Mouse (Mus musculus) heart, postnatal 0 days (tissue): ENCODE data around the gene Abhd2. TPM values are rescaled to one million over a fixed set of nuclear protein-coding genes. Genes with fewer than 3 reads are reported as not detected.

ENCODE experiments used
- ATAC-seq: fragments of 200-750 bp; cut with Nextera tagmentation; 2 replicates; pipeline ENCODE4 v1.8.0; 2017; ENCODE audit warnings: low read depth, moderate number of reproducible peaks, moderate library complexity; ENCODE audit not compliant: insufficient read depth
- DNase-seq: peaks from one replicate; pipeline ENCODE4 v3.0.0-alpha.2; 2016; ENCODE audit warnings: low spot score
- H3K27ac ChIP-seq: fragments of 300-500 bp; sonication (generic); 2 replicates; pipeline ENCODE4 v1.5.1; 2014; ENCODE audit warnings: low read depth, mild to moderate bottlenecking
- H3K27me3 ChIP-seq: fragments of 300-500 bp; sonication (generic); 2 replicates; pipeline ENCODE4 v1.6.1; 2014; ENCODE audit warnings: low read length, mixed read lengths; ENCODE audit not compliant: control insufficient read depth, insufficient read depth
- H3K36me3 ChIP-seq: fragments of 300-500 bp; sonication (generic); replicated peaks from 2 replicates; pipeline ENCODE4 v1.6.1; 2014; ENCODE audit warnings: low read length, mixed read lengths; ENCODE audit not compliant: control insufficient read depth, insufficient read depth
- H3K4me1 ChIP-seq: fragments of 300-500 bp; sonication (generic); 2 replicates; pipeline ENCODE4 v1.6.1; 2014; ENCODE audit warnings: antibody characterized with exemption; ENCODE audit not compliant: control insufficient read depth, insufficient read depth
- H3K4me2 ChIP-seq: fragments of 300-500 bp; sonication (generic); 2 replicates; pipeline ENCODE4 v1.6.1; 2014; ENCODE audit warnings: low read depth, mild to moderate bottlenecking, low read length, moderate library complexity
- H3K4me3 ChIP-seq: fragments of 300-500 bp; sonication (generic); 2 replicates; pipeline ENCODE4 v1.5.1; 2014; ENCODE audit warnings: low read depth, low read length
- H3K9ac ChIP-seq: fragments of 300-500 bp; sonication (generic); replicated peaks from 2 replicates; pipeline ENCODE4 v1.6.1; 2014; ENCODE audit warnings: low read depth, low read length, mixed read lengths
- H3K9me3 ChIP-seq: fragments of 300-500 bp; sonication (generic); replicated peaks from 2 replicates; pipeline ENCODE4 v1.6.1; 2016; ENCODE audit warnings: low read length; ENCODE audit not compliant: control insufficient read depth
- CTCF ChIP-seq: IDR thresholded peaks from 2 replicates; pipeline ENCODE4 v1.5.1; 2016; ENCODE audit warnings: antibody characterized with exemption, control low read depth, low read depth
- EP300 ChIP-seq: IDR thresholded peaks from 2 replicates; pipeline ENCODE4 v1.6.1; 2016; ENCODE audit warnings: antibody characterized with exemption, low read depth
- WGBS: fragments of 180-500 bp; shearing (Covaris S2); extraction: QIAGEN DNeasy Blood & Tissue Kit; methylation state at CpG from one replicate; pipeline ENCODE4 v1.1.7; 2014; 5-methylcytosine and 5-hydroxymethylcytosine counted together
- polyA plus RNA-seq: library from polyadenylated mRNA; unstranded; fragments of >200 nt; fragmentation: Nextera tagmentation; extraction: Ambion mirVana; gene quantifications from 2 replicates; pipeline ENCODE4 v1.2.1, GENCODE M21; 2015
- total RNA-seq: library from RNA; depleted of rRNA; stranded (reverse); fragments of >200 nt; gene quantifications from 2 replicates; pipeline ENCODE4 v1.2.3, GENCODE M21; 2014; ENCODE audit warnings: low replicate concordance; rRNA removed

The Abhd2 gene
- total and polyA plus RNA-seq, 2 experiments from 2014 or later, result 4.2 to 16.6 TPM

GRCm38 (mm10) chr7:79414449-79415375 is 141.7 kb downstream of the Abhd2 start:
- Histone ChIP-seq H3K4me2 (no peak overlapping the region), H3K27ac (no peak overlapping the region), H3K36me3 (no peaks in the 10 kb centered on the region; the same call in 1 of the 2 replicates), H3K9me3 (no peaks in the 10 kb centered on the region), H3K4me3 (no peak overlapping the region), H3K9ac (no peak overlapping the region), H3K4me1 (no peaks in the 10 kb centered on the region), H3K27me3 (no peaks in the 10 kb centered on the region)
- ATAC-seq (no peak), DNase-seq (no peak)
- WGBS, result 87% methylated on average over 18 of the region's 18 CpGs
- TF ChIP-seq CTCF (no peak), EP300 (no peak)

Other genes starting within 250 kb of the Abhd2 start
- gene Acan, start 219.7 kb upstream of the Abhd2 start, total RNA-seq, result 2.2 and 5.5 TPM in 2 replicates
- 1.1 and 1.3 TPM in 2 replicates for gene Acan, start 219.7 kb upstream of the Abhd2 start, polyA plus RNA-seq
- 2.0 TPM in 1 of 2 replicates, not detected in the other for gene Hapln3, start 142.2 kb upstream of the Abhd2 start, total RNA-seq
- gene Hapln3, start 142.2 kb upstream of the Abhd2 start, polyA plus RNA-seq, result 0.40 and 0.55 TPM in 2 replicates
- gene Mfge8, start 124.1 kb upstream of the Abhd2 start, total RNA-seq, result 272 and 285 TPM in 2 replicates
- gene Mfge8, start 124.1 kb upstream of the Abhd2 start, polyA plus RNA-seq, result 244 and 250 TPM in 2 replicates
- not detected in 2 replicates for gene Rlbp1, start 113.8 kb downstream of the Abhd2 start, total RNA-seq
- not detected in 2 replicates for gene Rlbp1, start 113.8 kb downstream of the Abhd2 start, polyA plus RNA-seq
- gene Fanci, start 118.7 kb downstream of the Abhd2 start, total RNA-seq, result 6.1 and 13.5 TPM in 2 replicates
- 1.5 and 1.7 TPM in 2 replicates for gene Fanci, start 118.7 kb downstream of the Abhd2 start, polyA plus RNA-seq
- gene Polg, start 193.2 kb downstream of the Abhd2 start, total RNA-seq, result 32.6 and 87.4 TPM in 2 replicates
- 15.9 and 17.1 TPM in 2 replicates for gene Polg, start 193.2 kb downstream of the Abhd2 start, polyA plus RNA-seq